Mouse (Mus musculus) liver, postnatal 0 days (tissue): ENCODE results near the gene Gcdh.

Experiments used
- CTCF ChIP-seq: sonication (generic); IDR thresholded peaks from 2 replicates; pipeline ENCODE4 v1.5.1; 2016; ENCODE audit warnings: antibody characterized with exemption, low read depth
- EP300 ChIP-seq: IDR thresholded peaks from 2 replicates; pipeline ENCODE4 v1.6.1; 2016; ENCODE audit warnings: antibody characterized with exemption, low read depth, mild to moderate bottlenecking

GRCm38 (mm10) chr8:84847684-84848435, 45.9 kb downstream of the Gcdh start:
- no peak for TF ChIP-seq CTCF
- peak; percentile 66; the same call in 1 of the 2 replicates for TF ChIP-seq EP300
